Mouse (Mus musculus): Measurements from ENCODE around the gene Rsbn1l. TPM values are rescaled to one million over a fixed set of nuclear protein-coding genes. Genes with fewer than 3 reads are reported as not detected.

Gene Rsbn1l
- polyA plus RNA-seq, 2 experiments, result 3.7 to 4.6 TPM

- Histone ChIP-seq H3K4me2 (ENCODE audit: low read depth) (no peak overlapping the region), H3K9me3 (ENCODE audit: control insufficient read depth, low read length) (no peaks in the 10 kb centered on the region), H3K9ac (replicated peaks) (no peak overlapping the region), H3K36me3 (replicated peaks; ENCODE audit: control insufficient read depth, insufficient read depth, low read depth) (peaks cover 11% of the 10 kb centered on the region), H3K27me3 (ENCODE audit: control insufficient read depth, insufficient read depth, low read length) (no peaks in the 10 kb centered on the region), H3K4me1 (replicated peaks; ENCODE audit: control insufficient read depth in 2 of 2, insufficient read depth in 2 of 2, low read length in 1 of 2) (no peaks in the 10 kb centered on the region; a peak in 1 of 4 replicates), H3K4me3 (ENCODE audit: insufficient read depth in 1 of 2, low read depth in 2 of 2, low read length in 2 of 2) (no peak overlapping the region), H3K27ac (no peak overlapping the region)
- TF ChIP-seq CTCF (IDR thresholded peaks at IDR 0.05; ENCODE audit: low read depth) (no peak), EP300 (IDR thresholded peaks at IDR 0.05; ENCODE audit: low read depth) (no peak)
- WGBS (ENCODE audit: insufficient replicate concordance), result 80% methylated on average over 2 of the region's 2 CpGs
- no peak for DNase-seq (ENCODE audit: low read depth in 3 of 3, low spot score in 3 of 3)
- no peak for ATAC-seq (ENCODE audit: insufficient read depth)
Observed at GRCm38 (mm10) chr5:20911741-20912140, 44.5 kb downstream of the Rsbn1l start.

GRCm38 (mm10) chr5:20906191-20906590 lies 50.0 kb downstream of the Rsbn1l start:
- DNase-seq (ENCODE audit: low read depth in 3 of 3, low spot score in 3 of 3), result peak in 2 of 3 experiments; percentile 34 to 36
- Histone ChIP-seq H3K4me1 (replicated peaks; ENCODE audit: control insufficient read depth in 2 of 2, insufficient read depth in 2 of 2, low read length in 1 of 2) (peaks cover 15% of the 10 kb centered on the region in 2 experiments), H3K4me3 (ENCODE audit: insufficient read depth in 1 of 2, low read depth in 2 of 2, low read length in 2 of 2) (no peak overlapping the region), H3K36me3 (replicated peaks; ENCODE audit: control insufficient read depth, insufficient read depth, low read depth) (peaks cover 32% of the 10 kb centered on the region), H3K4me2 (ENCODE audit: low read depth) (no peak overlapping the region), H3K9me3 (ENCODE audit: control insufficient read depth, low read length) (no peaks in the 10 kb centered on the region), H3K27ac (no peak overlapping the region; the same call in 1 of the 2 replicates), H3K27me3 (ENCODE audit: control insufficient read depth, insufficient read depth, low read length) (no peaks in the 10 kb centered on the region), H3K9ac (replicated peaks) (no peak overlapping the region)
- TF ChIP-seq EP300 (IDR thresholded peaks at IDR 0.05; ENCODE audit: low read depth) (no peak), CTCF (IDR thresholded peaks at IDR 0.05; ENCODE audit: low read depth) (no peak)
- whole genome bisulfite sequencing (ENCODE audit: insufficient replicate concordance), result 58% methylated on average over 7 of the region's 7 CpGs
- peak; percentile 56; the same call in 1 of the 2 replicates for ATAC-seq (ENCODE audit: insufficient read depth)

- Histone ChIP-seq H3K27me3 (ENCODE audit: control insufficient read depth, insufficient read depth, low read length) (no peaks in the 10 kb centered on the region), H3K9ac (replicated peaks) (no peak overlapping the region), H3K4me3 (ENCODE audit: insufficient read depth in 1 of 2, low read depth in 2 of 2, low read length in 2 of 2) (no peak overlapping the region), H3K4me1 (replicated peaks; ENCODE audit: control insufficient read depth in 2 of 2, insufficient read depth in 2 of 2, low read length in 1 of 2) (peaks cover 15% of the 10 kb centered on the region in 2 experiments), H3K27ac (no peak overlapping the region), H3K9me3 (ENCODE audit: control insufficient read depth, low read length) (no peaks in the 10 kb centered on the region), H3K36me3 (replicated peaks; ENCODE audit: control insufficient read depth, insufficient read depth, low read depth) (peaks cover 35% of the 10 kb centered on the region), H3K4me2 (ENCODE audit: low read depth) (peak overlapping the region; percentile 15)
- 28% methylated on average over 2 of the region's 2 CpGs for WGBS (ENCODE audit: insufficient replicate concordance)
- ATAC-seq (ENCODE audit: insufficient read depth) (no peak), DNase-seq (ENCODE audit: low read depth in 3 of 3, low spot score in 3 of 3) (no peak)
- TF ChIP-seq CTCF (IDR thresholded peaks at IDR 0.05; ENCODE audit: low read depth) (no peak), EP300 (IDR thresholded peaks at IDR 0.05; ENCODE audit: low read depth) (0 out of 2 replicates have a peak, but pooled peaks have one; percentile 22)
Observed at GRCm38 (mm10) chr5:20905437-20905836, 50.8 kb downstream of the Rsbn1l start.

GRCm38 (mm10) chr5:20904647-20905046 lies 51.6 kb downstream of the Rsbn1l start:
- H3K9me3 ChIP-seq (ENCODE audit: control insufficient read depth, low read length), result no peaks in the 10 kb centered on the region
- H3K27ac ChIP-seq, result peak overlapping the region; percentile 24
- ATAC-seq (ENCODE audit: insufficient read depth) (peak; percentile 39; the same call in 1 of the 2 replicates), DNase-seq (ENCODE audit: low read depth in 3 of 3, low spot score in 3 of 3) (no peak)
- H3K4me3 ChIP-seq (ENCODE audit: insufficient read depth in 1 of 2, low read depth in 2 of 2, low read length in 2 of 2), result no peak overlapping the region
- H3K27me3 ChIP-seq (ENCODE audit: control insufficient read depth, insufficient read depth, low read length), result no peaks in the 10 kb centered on the region
- 0 out of 2 replicates have a peak overlapping the region, but pooled peaks have one; percentile 2 for H3K9ac ChIP-seq (replicated peaks)
- TF ChIP-seq EP300 (IDR thresholded peaks at IDR 0.05; ENCODE audit: low read depth) (0 out of 2 replicates have a peak, but pooled peaks have one; percentile 8), CTCF (IDR thresholded peaks at IDR 0.05; ENCODE audit: low read depth) (no peak)
- H3K4me2 ChIP-seq (ENCODE audit: low read depth), result no peak overlapping the region
- H3K36me3 ChIP-seq (replicated peaks; ENCODE audit: control insufficient read depth, insufficient read depth, low read depth), result peaks cover 38% of the 10 kb centered on the region
- 41% methylated on average over 2 of the region's 2 CpGs for WGBS (ENCODE audit: insufficient replicate concordance)
- H3K4me1 ChIP-seq (replicated peaks; ENCODE audit: control insufficient read depth in 2 of 2, insufficient read depth in 2 of 2, low read length in 1 of 2), result peaks cover 15% of the 10 kb centered on the region in 2 experiments

- Histone ChIP-seq H3K36me3 (replicated peaks; ENCODE audit: control insufficient read depth, insufficient read depth, low read depth) (peaks cover 37% of the 10 kb centered on the region), H3K4me3 (ENCODE audit: insufficient read depth in 1 of 2, low read depth in 2 of 2, low read length in 2 of 2) (peak overlapping the region in 1 of 2 experiments; percentile 21; a peak in 1 of 4 replicates), H3K4me2 (ENCODE audit: low read depth) (peak overlapping the region; percentile 74), H3K27ac (peak overlapping the region; percentile 91), H3K9ac (replicated peaks) (peak overlapping the region; percentile 23; the same call in 1 of the 2 replicates), H3K9me3 (ENCODE audit: control insufficient read depth, low read length) (no peaks in the 10 kb centered on the region), H3K27me3 (ENCODE audit: control insufficient read depth, insufficient read depth, low read length) (no peaks in the 10 kb centered on the region), H3K4me1 (replicated peaks; ENCODE audit: control insufficient read depth in 2 of 2, insufficient read depth in 2 of 2, low read length in 1 of 2) (peaks cover 26 to 28% of the 10 kb centered on the region in 2 experiments)
- TF ChIP-seq EP300 (IDR thresholded peaks at IDR 0.05; ENCODE audit: low read depth), result peak; percentile 97
- TF ChIP-seq CTCF (IDR thresholded peaks at IDR 0.05; ENCODE audit: low read depth), result no peak
- 17% methylated on average over 2 of the region's 2 CpGs for WGBS (ENCODE audit: insufficient replicate concordance)
- DNase-seq (ENCODE audit: low read depth in 3 of 3, low spot score in 3 of 3) (peak; percentile 79 to 87 (median 85)), ATAC-seq (ENCODE audit: insufficient read depth) (peak; percentile 99)
Observed at GRCm38 (mm10) chr5:20897446-20898167, 58.6 kb downstream of the Rsbn1l start.

All from liver, embryonic 14.5 days (tissue).